Mouse (Mus musculus) megakaryocyte, embryonic 14.5 days (primary cell): ENCODE measurements around the gene Tnfsf11.

ENCODE experiments used
- FLI1 ChIP-seq: IDR thresholded peaks from 2 replicates; pipeline ENCODE4 v1.6.1; 2012; ENCODE audit warnings: low read length, inconsistent platforms, mixed read lengths
- GATA1 ChIP-seq: IDR thresholded peaks from 3 replicates; pipeline ENCODE4 v1.6.1; 2012; ENCODE audit warnings: mixed read lengths, low read length, inconsistent platforms, borderline replicate concordance

- TF ChIP-seq GATA1 = no peak
- TF ChIP-seq FLI1 = no peak
These were observed 61.2 kb downstream of the Tnfsf11 start for GRCm38 (mm10) chr14:78246601-78247000.
